Mouse (Mus musculus) gonadal fat pad, adult 2 months (tissue): ENCODE data around the gene Scfd1. TPM values are rescaled to one million over a fixed set of nuclear protein-coding genes. Genes with fewer than 3 reads are reported as not detected.

Source experiments
- polyA plus RNA-seq: library from polyadenylated mRNA; depleted of rRNA; stranded (reverse); fragments of >200 nt; gene quantifications from 2 replicates; pipeline ENCODE4 v1.2.3, GENCODE M21; 2012; rRNA removed

Scfd1 gene
- polyA plus RNA-seq, 1 experiment: 21.9 TPM

Other genes starting within 250 kb of the Scfd1 start
- gene G2e3, start 29.4 kb upstream of the Scfd1 start, polyA plus RNA-seq: 1.9 and 2.2 TPM in 2 replicates
- 1.5 and 2.6 TPM in 2 replicates for gene Coch, start 215.8 kb downstream of the Scfd1 start, polyA plus RNA-seq